Mouse (Mus musculus): ENCODE data around the gene Nup98. TPM values are rescaled to one million over a fixed set of nuclear protein-coding genes. Genes with fewer than 3 reads are reported as not detected.

Gene Nup98
- 23.0 TPM for polyA plus RNA-seq (2012; fragmentation: generic; extraction: Trizol)
- long read RNA-seq, experiment 1, partial matches to known transcripts: 0 of 21 reads
- long read RNA-seq, experiment 1, other reads (novel, unspliced or antisense): 19 of 21 reads
- long read RNA-seq, experiment 2, full-length matches to known transcripts: 39 of 73 reads
- long read RNA-seq, experiment 2, partial matches to known transcripts: 15 of 73 reads
- long read RNA-seq, experiment 2, other reads (novel, unspliced or antisense): 19 of 73 reads

- Histone ChIP-seq H3K36me3 (ENCODE audit: control insufficient read depth, insufficient read depth) (peaks cover 4% of the 10 kb centered on the region), H3K27me3 (ENCODE audit: control insufficient read depth, insufficient read depth, insufficient read length) (no peaks in the 10 kb centered on the region), H3K79me3 (ENCODE audit: low read depth) (peaks cover 46% of the 10 kb centered on the region), H3K4me3 (ENCODE audit: insufficient read depth, poor library complexity, severe bottlenecking) (peak within 1 kb of the TSS; percentile 67), H3K79me2 (ENCODE audit: control insufficient read depth, insufficient read depth) (peaks cover 47% of the 10 kb centered on the region), H3ac (ENCODE audit: control insufficient read depth, insufficient read length, low read depth) (peak within 1 kb of the TSS; percentile 89)
- TF ChIP-seq USF1 (IDR thresholded peaks at IDR 0.05; ENCODE audit: low read depth) (no peak), CTCF (IDR thresholded peaks at IDR 0.05; ENCODE audit: control insufficient read depth, insufficient read depth, insufficient read length) (no peak), MYOD1 (IDR thresholded peaks at IDR 0.05; ENCODE audit: control insufficient read depth, insufficient read length, low read depth) (no peak), MAX (IDR thresholded peaks at IDR 0.05) (peak; percentile 43), FOSL1 (IDR thresholded peaks at IDR 0.05; ENCODE audit: insufficient read depth, low read length, poor library complexity, severe bottlenecking) (no peak), MYOG (IDR thresholded peaks at IDR 0.05; ENCODE audit: control insufficient read depth, extremely low read depth, insufficient read length) (no peak), CEBPB (IDR thresholded peaks at IDR 0.05; ENCODE audit: low read depth) (no peak)
Measured at GRCm38 (mm10) chr7:102209756-102210721, at the start of gene Nup98, which contains the start of gene Pgap2. TSS of gene Nup98 (minus strand) at chr7:102210176. TSS of gene Pgap2 (plus strand) at chr7:102210208.

GRCm38 (mm10) chr7:102258753-102259152, 48.8 kb upstream of the Nup98 start:
- H3ac ChIP-seq (ENCODE audit: control insufficient read depth, insufficient read length, low read depth): no peak overlapping the region
- H3K27me3 ChIP-seq (ENCODE audit: control insufficient read depth, insufficient read depth, insufficient read length): no peaks in the 10 kb centered on the region
- no peaks in the 10 kb centered on the region for H3K79me3 ChIP-seq (ENCODE audit: low read depth)
- H3K4me3 ChIP-seq (ENCODE audit: insufficient read depth, poor library complexity, severe bottlenecking): no peak overlapping the region
- H3K79me2 ChIP-seq (ENCODE audit: control insufficient read depth, insufficient read depth): no peaks in the 10 kb centered on the region
- TF ChIP-seq USF1 (IDR thresholded peaks at IDR 0.05; ENCODE audit: low read depth): no peak
- TF ChIP-seq MYOG (IDR thresholded peaks at IDR 0.05; ENCODE audit: control insufficient read depth, extremely low read depth, insufficient read length): no peak
- TF ChIP-seq CEBPB (IDR thresholded peaks at IDR 0.05; ENCODE audit: low read depth): no peak
- TF ChIP-seq MYOD1 (IDR thresholded peaks at IDR 0.05; ENCODE audit: control insufficient read depth, insufficient read length, low read depth): no peak
- no peak for TF ChIP-seq MAX (IDR thresholded peaks at IDR 0.05)
- no peak for TF ChIP-seq FOSL1 (IDR thresholded peaks at IDR 0.05; ENCODE audit: insufficient read depth, low read length, poor library complexity, severe bottlenecking)
- H3K36me3 ChIP-seq (ENCODE audit: control insufficient read depth, insufficient read depth): no peaks in the 10 kb centered on the region

DNA sequence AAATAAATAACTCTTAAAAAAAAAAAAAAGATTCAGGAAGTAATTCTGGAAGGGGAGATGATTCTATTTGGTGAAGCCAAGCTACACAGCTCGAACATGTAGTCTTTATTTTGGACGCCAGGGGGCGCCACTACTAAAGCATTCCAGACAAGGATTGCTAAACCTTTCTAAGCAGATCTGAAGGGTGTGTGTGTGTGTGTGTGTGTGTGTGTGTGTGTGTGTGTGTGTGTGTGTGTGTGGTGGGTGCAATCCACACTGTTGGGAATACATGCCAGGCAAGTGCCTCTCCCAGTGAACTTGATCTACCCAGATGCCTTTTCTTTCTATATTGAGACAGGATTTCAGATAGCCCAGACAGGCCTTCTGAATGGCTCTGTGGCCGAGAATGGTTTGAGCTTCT, 48.2 kb upstream of the Nup98 start:
- H3K27me3 ChIP-seq (ENCODE audit: control insufficient read depth, insufficient read depth, insufficient read length): no peaks in the 10 kb centered on the region
- TF ChIP-seq CTCF (IDR thresholded peaks at IDR 0.05; ENCODE audit: control insufficient read depth, insufficient read depth, insufficient read length) (peak; percentile 7), MYOG (IDR thresholded peaks at IDR 0.05; ENCODE audit: control insufficient read depth, extremely low read depth, insufficient read length) (no peak)
- no peak overlapping the region for H3K4me3 ChIP-seq (ENCODE audit: insufficient read depth, poor library complexity, severe bottlenecking)

GRCm38 (mm10) chr7:102256636-102257035, 46.7 kb upstream of the Nup98 start:
- no peaks in the 10 kb centered on the region for H3K27me3 ChIP-seq (ENCODE audit: control insufficient read depth, insufficient read depth, insufficient read length)
- H3K79me3 ChIP-seq (ENCODE audit: low read depth): no peaks in the 10 kb centered on the region
- no peaks in the 10 kb centered on the region for H3K36me3 ChIP-seq (ENCODE audit: control insufficient read depth, insufficient read depth)
- no peak for TF ChIP-seq USF1 (IDR thresholded peaks at IDR 0.05; ENCODE audit: low read depth)
- TF ChIP-seq MYOD1 (IDR thresholded peaks at IDR 0.05; ENCODE audit: control insufficient read depth, insufficient read length, low read depth): no peak
- no peaks in the 10 kb centered on the region for H3K79me2 ChIP-seq (ENCODE audit: control insufficient read depth, insufficient read depth)
- no peak overlapping the region for H3ac ChIP-seq (ENCODE audit: control insufficient read depth, insufficient read length, low read depth)
- no peak overlapping the region for H3K4me3 ChIP-seq (ENCODE audit: insufficient read depth, poor library complexity, severe bottlenecking)

More for the DNA sequence above, 48.2 kb upstream of the Nup98 start:
- no peaks in the 10 kb centered on the region for H3K79me2 ChIP-seq (ENCODE audit: control insufficient read depth, insufficient read depth)
- no peaks in the 10 kb centered on the region for H3K79me3 ChIP-seq (ENCODE audit: low read depth)
- H3K36me3 ChIP-seq (ENCODE audit: control insufficient read depth, insufficient read depth): no peaks in the 10 kb centered on the region
- no peak overlapping the region for H3ac ChIP-seq (ENCODE audit: control insufficient read depth, insufficient read length, low read depth)

DNA sequence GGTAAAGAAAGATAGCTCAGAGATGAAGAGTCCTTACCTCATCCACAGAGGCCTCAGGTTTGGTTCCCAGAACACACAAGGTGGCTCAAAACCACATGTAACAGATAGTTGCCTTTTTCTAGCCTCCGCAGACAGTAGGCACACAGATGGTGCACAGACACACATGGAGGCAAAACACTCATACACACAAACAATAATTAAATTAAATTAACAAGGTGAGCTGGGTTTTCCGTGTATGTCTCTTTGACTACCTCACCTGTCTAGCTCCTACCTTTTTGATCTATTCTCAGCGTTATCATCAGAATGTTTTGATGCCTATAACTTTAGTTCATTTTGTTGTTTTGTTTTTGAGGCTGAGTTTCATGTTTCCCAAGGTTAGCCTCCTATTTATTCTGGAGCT, 46.0 kb upstream of the Nup98 start, which contains the start of gene Rhog:
TSS of gene Rhog (minus strand) at position 101 of the 400 bp plus-strand sequence.
- Histone ChIP-seq H3K79me2 (ENCODE audit: control insufficient read depth, insufficient read depth) (no peaks in the 10 kb centered on the region), H3K27me3 (ENCODE audit: control insufficient read depth, insufficient read depth, insufficient read length) (no peaks in the 10 kb centered on the region), H3ac (ENCODE audit: control insufficient read depth, insufficient read length, low read depth) (no peak within 1 kb of the TSS), H3K36me3 (ENCODE audit: control insufficient read depth, insufficient read depth) (no peaks in the 10 kb centered on the region), H3K4me3 (ENCODE audit: insufficient read depth, poor library complexity, severe bottlenecking) (no peak within 1 kb of the TSS), H3K79me3 (ENCODE audit: low read depth) (no peaks in the 10 kb centered on the region)
- TF ChIP-seq CTCF (IDR thresholded peaks at IDR 0.05; ENCODE audit: control insufficient read depth, insufficient read depth, insufficient read length) (no peak), MYOD1 (IDR thresholded peaks at IDR 0.05; ENCODE audit: control insufficient read depth, insufficient read length, low read depth) (no peak), MYOG (IDR thresholded peaks at IDR 0.05; ENCODE audit: control insufficient read depth, extremely low read depth, insufficient read length) (no peak), FOSL1 (IDR thresholded peaks at IDR 0.05; ENCODE audit: insufficient read depth, low read length, poor library complexity, severe bottlenecking) (no peak), USF1 (IDR thresholded peaks at IDR 0.05; ENCODE audit: low read depth) (no peak), MAX (IDR thresholded peaks at IDR 0.05) (no peak)

Measured in C2C12 (cell line).